Mouse (Mus musculus): ENCODE results near the gene Csk.

Csk gene

DNA sequence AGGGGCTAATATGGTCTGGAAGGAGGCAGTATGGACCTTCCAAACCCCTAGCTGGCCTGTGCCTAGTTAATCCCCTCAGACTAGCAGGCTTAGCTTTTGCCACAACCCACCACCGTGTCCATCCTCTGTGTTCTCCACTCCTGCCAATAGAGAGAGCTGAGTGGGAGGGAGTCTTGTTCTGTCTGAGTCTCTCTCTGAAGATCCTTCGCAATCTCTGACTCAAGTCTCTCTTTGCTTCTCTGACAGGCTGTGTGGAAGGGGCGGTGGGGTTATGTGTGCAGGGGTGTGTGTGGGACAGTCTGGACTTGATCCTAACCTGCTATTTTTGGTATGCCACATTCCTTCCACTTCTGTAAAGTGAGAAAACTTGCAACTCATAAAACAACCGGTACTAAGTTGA is 48.6 kb downstream of the Csk start:
- no peak for DNase-seq (ENCODE audit: low spot score)

DNA sequence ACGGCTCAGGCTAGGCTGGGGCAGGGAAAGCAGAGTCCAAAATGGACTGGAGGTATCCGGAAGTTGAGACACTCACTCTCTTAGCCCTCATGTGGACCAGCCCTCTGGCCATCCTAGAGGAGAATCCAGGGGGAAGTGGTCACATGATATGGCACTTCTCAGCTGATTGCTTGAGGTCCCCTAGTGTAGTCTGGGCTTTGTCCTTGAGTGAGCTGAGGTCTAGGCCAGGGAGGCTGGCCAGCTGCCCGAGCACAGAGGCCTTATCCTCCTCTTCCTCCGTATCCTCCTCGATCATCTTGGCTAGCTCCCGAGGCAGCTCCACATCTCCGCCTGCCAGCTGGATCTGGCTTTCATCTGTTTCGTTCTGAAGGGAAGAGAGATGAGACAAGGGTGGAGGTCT is 51.3 kb downstream of the Csk start:
- DNase-seq (ENCODE audit: low spot score), result no peak

DNA sequence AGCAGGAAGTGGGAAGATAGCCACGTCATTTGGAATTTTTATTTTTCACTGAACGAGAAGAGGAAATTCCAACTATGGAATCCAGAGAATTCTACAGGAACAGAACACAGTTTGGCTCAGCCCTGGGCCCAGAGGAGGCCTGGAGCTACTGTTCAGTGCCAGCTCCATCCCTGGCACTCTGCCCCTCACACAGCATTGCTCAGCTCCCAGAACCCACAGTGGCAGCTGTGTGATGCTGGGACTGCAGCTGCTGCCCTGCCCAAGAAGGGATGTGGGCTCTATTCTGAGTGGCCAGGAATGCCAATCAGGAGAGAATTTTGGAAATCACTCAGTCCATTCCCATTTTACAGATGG is 52.1 kb downstream of the Csk start:
- DNase-seq (ENCODE audit: low spot score), result no peak

DNA sequence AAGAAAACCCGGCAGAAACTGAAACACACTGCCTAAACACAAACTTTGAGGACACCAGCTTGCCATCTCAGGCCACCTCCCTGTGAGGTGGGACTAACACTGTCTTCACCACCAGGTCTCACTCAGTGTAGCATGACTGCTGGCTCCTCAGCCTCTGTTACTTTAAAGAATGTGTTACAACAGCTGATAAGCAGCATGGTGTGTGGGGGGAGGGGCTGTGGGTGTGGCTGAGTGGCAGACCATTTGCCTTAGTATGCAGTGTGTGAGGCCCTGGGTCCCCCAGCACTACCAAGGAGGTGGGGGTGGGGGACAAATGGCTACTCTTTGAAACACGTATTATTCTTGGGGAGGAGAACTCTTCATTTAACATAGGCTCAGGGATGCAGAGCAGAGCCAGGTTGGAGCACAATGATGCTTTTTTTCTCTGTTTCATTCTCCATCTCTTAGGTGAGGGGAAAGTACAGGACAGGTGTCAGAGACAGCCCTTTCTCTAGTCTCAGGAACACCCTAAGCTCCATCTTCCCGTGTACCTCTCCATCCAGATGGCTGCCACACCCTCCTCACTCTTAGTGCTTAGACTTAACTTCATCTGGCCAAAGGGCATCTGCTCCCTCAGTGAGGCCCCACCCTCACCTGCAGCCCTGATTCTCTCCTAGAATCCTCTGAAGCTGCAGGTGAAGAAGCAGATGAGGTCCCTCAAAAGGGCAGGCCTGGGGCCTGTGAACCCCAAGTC is 52.6 kb downstream of the Csk start:
- DNase-seq (ENCODE audit: low spot score), result peak; percentile 33

DNA sequence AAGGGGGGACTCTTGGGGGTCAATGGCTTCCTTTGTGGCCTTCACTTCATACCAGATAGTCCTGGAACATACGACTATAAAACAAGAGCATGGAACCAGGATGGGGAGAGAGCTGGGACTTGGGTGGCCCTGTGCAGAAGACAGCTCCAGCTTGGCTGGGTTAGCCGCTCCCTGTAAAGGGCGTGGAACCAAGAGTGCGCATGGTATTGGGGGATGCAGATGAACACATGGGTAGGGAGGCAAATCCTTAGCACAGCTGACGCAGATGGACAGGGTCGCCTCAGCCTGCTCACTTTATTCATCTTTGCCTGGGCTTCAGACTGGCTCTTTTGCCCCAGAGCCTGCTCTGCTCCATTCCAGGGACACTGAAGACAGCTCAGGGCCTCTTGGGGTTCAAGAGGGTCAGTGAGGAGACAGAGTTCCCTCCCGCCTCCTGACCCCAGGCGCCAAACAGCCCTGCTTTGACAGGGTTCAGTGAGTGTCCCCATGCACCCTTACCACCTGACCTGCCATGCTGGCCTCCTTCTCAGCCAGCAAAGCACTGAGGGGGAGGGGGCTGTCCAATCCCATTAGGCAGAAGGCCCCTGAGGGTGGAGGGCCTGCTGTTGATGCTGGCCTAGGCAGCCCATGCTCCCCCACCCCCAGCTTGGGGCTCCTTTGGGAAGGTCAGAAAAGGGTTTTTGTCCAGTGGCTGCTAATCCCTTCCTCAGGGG is 54.4 kb downstream of the Csk start:
- no peak for DNase-seq (ENCODE audit: low spot score)

DNA sequence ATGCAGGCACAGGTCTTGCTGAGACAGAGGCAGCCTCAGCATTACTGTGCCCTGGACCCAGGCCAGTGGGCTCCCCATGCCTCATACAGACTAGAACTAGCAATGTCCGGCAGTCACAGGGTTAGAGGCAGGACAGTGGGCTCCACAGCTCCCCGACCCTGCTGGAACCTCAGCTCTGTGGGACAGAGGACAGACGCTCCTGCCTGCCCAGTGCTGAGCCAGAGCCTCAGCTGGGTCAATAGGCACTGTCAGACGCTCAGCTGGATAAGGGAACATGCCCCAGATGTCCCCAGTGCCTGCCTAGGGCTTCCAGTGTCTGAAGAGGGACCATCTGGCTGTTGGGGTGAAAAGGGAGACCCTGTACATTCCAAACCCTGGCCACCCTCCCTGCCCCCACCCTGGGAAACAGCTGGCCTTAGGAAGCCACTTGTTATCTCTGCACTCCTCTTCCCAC is 55.5 kb downstream of the Csk start:
- DNase-seq (ENCODE audit: low spot score), result no peak

DNA sequence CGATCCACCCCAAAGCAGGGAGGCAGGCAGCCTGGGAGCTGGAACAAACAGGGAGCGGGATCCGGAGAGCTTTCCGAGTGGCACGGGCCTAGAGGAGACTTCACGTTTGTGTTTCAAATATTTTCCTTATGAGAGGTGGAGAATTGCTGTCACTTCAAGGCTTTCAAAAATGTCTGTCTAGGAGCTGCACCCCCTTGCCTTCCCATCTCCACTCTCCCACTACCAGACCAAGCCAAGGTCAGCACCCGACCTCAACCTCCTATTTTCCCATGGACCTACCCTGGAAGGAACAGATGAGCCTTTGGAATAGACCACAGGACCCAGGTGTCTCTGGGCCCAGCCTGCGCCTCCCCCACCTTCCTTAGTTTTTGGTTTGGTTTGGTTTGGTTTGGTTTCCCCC is 56.2 kb downstream of the Csk start:
- DNase-seq (ENCODE audit: low spot score), result no peak

DNA sequence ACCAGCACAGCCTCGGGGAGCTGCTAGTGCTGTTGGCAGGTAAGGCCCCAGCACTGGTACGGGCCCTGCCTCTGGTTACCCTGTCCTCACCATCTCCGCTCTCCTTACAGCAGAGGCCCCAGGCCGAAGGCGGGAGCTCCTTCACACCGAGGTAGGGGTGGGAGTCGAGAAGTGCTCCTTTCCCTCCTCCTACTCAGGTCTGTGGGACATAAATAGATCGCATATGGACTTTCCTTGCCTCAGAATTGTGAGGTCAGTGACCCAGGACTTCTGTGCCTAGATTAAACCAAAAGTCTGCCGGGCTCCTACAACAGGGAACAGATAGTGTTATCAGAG is 59.3 kb downstream of the Csk start:
- DNase-seq (ENCODE audit: low spot score), result no peak

DNA sequence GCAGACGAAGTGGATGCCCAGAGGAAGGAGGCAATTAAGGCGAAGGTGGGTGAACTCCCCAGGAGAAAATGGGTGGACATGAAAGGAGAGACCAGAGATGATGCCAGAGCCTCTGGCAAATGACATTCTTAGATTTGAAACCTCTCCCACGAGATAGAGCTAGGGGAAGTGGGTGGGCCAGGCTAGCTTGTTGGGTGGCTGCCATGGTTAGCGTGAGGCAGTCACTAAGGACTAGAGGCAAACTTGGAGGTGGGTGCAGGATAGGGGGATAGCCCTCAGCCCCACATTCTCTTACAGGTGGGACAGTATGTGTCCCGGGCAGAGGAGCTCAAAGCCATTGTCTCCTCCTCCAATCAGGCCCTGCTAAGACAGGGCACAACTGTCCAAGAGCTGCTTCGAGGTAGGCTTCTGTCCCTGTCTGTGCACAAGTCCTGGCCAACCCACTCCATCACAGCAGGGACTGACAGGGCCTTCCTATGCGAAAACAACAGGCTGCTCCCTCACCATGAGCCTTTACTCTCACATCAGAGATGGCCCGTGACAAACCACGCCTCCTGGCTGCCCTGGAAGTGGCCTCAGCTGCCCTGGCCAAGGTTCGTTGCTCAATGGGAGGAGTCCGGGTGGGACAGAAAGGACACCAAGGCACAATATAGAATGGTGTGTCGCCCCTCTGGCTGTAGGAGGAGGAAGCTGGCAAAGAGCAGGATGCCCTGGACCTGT is 59.8 kb downstream of the Csk start:
- no peak for DNase-seq (ENCODE audit: low spot score)

DNA sequence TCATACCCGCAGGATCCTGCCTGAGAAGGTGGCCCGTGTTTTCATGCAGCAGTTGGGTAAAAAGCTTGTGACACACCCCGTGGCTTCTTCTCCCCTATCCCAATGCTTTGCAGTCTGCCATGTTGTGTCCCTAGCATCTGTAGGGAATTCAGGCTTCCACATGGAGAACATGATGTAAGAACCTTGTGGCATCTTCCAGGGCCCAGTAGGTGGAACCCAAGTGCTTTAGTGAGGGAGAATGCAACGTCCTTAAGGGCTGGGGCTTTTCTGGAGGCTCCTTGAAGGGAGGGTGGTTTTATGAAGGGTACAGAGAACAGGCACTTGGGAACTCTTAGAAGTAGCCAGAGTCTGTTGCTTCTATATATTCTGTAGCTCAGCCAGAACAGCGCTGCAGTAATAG is 62.7 kb downstream of the Csk start:
- DNase-seq (ENCODE audit: low spot score), result no peak

DNA sequence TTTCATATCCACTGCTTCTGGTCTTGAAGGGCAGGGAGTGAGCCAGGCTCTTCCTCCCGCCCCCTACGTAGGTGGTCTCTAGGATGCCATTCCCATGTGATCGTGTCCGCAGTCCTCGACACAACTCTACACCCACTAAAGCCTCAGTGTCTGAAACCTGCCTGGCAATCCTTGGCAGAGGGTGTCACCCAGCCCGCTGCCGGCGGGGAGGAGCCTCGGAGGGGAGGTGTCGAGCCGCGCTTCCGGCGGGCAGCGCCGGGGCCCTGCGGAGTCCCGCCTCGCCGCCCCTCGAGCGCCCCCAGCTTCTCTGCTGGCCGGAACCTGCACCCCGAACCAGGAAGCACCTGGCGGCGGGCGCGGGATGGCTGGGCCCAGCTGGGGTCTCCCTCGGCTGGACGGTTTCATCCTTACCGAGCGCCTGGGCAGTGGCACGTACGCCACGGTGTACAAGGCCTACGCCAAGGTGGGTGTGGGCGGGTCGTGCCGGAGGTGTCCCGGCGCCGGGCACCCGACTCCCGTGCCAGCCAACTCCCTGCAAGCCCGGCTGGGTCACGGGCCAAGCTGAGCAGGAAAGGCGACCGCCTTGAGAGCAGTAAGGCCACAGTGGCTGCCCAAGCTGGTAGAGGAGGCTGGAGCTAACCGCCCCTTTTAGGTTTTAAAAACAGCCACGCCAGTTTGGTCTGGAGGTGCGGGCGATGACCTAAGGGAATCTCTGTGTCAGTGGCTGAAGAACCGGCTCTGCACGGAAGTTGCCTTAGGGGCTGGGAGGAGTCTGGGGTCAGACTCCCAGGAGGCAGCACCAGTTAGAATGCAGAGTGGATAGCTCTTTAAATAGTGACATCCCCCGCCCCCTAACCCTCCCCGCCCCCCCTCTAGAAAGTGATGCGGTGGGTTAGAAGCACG is 64.0 kb downstream of the Csk start, which contains the start of gene Ulk3:
Gene Ulk3 (plus strand): TSS at position 229 of the 903 bp plus-strand sequence.
- DNase-seq (ENCODE audit: low spot score), result peak; percentile 55

DNA sequence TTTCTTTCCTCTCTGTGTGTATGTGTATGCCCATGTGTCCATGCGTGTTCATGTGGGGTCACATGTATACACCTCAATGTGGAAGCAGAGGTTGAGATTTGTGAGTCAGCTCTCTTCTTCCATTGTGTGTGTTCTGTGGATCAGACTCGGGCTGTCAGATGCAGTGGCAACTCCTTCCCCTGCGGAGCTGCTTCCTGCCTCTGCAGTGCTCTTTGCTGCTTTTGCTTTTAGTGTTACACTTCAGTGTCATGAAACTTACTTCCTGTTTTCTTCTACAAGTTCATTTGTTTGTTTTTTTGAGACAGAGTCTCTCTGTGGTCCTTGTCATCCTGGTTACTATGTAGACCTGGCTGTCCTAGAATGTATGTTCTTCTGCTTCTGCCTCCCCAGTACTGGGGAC is 68.4 kb downstream of the Csk start:
- DNase-seq (ENCODE audit: low spot score), result no peak

DNA sequence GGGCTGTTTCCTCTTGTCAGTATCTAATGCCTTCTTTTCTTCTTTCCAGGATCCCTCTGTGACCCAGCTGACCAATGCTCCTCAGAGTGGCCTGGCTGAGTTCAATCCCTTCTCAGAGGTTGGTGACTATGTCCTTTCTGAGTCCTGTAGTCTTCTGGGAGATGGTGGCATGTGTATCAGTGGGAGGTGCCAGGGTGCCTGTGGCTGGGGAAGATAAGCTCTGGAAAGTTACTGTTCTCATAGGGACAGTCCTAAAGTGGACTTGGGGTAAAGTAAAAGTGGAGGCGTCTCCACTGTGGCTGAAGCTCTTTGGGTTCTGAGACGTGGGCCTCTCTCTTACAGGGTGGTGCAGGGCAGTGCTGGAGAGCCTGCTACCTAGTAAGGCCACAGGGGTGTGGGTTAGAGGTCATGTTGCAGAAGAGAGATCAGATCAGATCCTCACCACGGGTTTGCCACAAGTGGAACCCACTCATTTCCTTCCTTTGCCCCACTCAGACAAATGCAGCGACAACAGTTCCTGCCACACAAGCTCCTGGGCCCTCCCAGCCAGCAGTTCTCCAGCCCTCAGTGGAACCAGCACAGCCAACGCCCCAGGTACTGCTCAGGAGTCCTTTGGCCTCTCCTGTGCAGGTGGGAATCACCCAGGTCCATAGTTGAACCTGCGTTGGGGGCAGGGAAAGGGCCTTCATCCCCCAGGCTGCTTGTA is 76.1 kb downstream of the Csk start:
- peak; percentile 56 for DNase-seq (ENCODE audit: low spot score)

All from c-Kit-positive CD71-positive TER-119-positive erythroid progenitor cells, embryonic 14.5 days (primary cell).